Mouse (Mus musculus): ENCODE measurements around the gene Apbb2. TPM values are rescaled to one million over a fixed set of nuclear protein-coding genes. Genes with fewer than 3 reads are reported as not detected.
A peak's percentile ranks its signal among the peaks of the same experiment; 100 is the strongest.

Apbb2 gene
- total RNA-seq, 2 experiments from 2014 or later = 53.4 to 57.1 TPM

DNA sequence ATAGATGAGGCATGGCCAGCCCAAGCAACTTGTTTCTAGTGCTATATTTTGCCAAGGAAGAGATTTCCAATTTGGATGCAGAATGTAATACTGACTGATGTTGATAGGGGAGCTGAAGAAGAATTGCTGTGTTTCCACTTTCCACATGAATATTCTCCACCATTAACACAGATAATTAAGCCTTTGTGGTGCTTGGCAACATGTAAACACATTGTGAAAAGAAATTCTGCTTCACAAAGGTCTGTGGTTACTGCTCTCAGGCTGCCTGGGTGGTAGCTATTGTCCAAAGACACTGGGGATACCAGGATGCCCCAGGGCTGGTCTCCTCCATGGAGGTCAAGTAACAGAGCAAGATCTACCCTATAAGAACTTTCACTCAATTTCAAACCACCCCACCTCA is 190.5 kb downstream of the Apbb2 start:
- no peak for DNase-seq (ENCODE audit: extremely low spot score in 1 of 2, low spot score in 1 of 2)

DNA sequence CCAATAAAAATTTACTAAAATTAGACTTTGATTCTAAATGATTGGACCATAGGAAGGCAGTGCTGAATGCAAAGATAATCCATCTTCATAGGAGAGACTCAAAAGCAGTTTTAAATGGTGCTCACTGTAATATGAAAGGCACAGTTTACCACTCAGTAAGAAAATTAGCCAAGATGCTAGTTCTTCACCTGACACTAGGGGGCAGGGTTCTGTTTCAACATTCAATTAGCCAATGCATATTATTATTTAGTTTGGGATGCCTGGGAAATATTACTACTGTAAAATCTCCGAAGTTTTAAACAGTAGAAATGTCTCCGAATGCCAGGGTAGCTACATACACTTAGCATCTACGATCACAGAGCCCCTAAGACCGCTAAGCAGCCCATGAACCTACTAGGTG is 194.7 kb downstream of the Apbb2 start:
- peak in 1 of 2 experiments; percentile 47 for DNase-seq (ENCODE audit: extremely low spot score in 1 of 2, low spot score in 1 of 2)

DNA sequence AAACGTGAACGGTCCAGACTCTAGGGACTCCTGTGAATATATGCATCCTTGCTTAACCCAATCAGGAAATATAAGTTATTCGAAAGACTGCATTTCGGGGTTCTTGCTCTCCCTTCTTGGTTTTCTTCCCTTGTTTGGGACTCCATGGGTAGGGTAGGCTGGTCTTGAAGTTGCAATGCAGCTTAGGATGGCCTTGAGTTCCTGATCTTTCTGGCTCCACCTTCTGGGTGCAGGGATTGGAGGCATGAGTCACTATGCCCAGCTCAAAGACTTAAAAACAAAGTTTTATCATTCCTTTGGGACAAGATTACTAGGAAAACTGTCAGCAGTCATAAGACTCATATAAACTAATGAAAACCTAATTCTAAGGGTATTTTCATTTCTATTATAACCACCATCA is 195.1 kb downstream of the Apbb2 start:
- no peak for DNase-seq (ENCODE audit: extremely low spot score in 1 of 2, low spot score in 1 of 2)

DNA sequence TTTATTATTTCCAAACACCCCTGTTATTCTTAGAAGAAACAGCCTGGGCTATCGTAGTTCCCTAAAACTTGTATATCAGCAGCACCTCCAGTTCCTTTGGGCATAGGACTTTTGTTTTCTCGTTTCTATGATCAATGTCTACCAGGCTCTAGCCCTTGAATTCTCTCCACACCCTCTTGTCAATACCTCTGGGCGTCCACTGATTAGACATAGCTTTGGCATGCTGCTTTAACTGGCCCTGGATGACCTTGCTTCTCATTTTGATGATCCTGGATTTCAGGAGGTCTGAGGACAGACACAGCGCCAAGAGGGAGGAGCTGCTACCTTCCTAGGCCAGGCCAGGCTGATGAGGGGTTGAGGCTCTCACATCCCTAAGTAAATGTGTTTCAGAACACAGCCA is 196.6 kb downstream of the Apbb2 start:
- no peak for DNase-seq (ENCODE audit: extremely low spot score in 1 of 2, low spot score in 1 of 2)

DNA sequence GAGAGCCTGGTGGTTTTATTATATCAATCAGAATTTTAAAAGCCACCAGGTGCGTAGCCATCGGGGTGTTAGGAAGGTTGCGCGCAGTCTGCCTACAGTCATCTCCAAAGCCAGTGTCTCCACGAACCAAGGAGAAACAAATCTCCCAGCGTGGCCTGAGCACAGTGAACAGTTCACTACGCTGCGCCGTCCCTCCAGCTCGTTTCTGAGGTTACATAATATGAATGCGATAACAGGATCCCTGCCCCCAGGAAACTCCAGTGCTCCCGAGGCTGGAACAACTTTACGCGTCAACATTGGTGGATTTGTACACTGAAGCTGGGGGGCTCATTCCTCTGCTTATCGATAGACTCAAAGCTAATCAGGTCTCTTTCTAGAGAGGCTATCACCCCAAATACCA is 197.4 kb downstream of the Apbb2 start:
- DNase-seq (ENCODE audit: extremely low spot score in 1 of 2, low spot score in 1 of 2) = no peak

DNA sequence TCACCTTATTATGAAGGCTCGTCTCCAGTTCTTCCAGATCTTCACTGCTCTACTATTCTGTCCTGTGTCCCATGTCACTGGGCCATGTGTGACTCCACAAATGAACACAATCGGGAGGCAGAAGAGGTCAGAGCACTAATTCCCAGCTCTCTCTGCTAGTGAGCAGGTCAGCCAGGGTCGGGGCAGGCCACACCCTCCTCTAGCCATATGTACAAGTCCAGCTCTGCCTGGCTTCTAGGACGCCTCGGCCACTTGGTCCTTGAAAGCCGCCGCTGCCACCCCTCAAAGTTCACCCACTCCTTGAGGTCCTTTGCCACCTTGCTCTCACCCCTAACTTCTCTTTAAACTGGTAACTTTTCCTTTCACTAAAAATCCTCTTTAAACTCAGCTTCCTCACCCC is 198.6 kb downstream of the Apbb2 start:
- DNase-seq (ENCODE audit: extremely low spot score in 1 of 2, low spot score in 1 of 2) = no peak

DNA sequence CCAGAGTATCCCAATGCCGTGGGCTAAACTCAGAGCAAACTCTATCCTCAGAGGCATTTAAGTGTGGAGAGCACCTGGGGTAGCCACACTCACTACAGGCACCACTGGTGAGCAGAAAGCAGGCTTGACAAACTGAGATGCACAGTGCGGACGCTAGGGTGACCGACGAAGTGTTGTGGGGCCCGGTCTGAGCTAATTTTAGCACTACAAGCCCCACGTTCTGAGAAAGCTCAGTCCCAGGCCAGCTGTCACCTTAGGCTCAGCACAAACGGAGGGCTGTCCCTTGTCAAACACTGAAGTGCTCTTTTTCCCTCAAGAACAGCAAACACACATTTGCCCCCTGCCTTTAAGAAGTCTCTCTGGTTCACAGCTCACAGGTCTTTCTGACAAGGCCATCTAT is 201.3 kb downstream of the Apbb2 start:
- no peak for DNase-seq (ENCODE audit: extremely low spot score in 1 of 2, low spot score in 1 of 2)

DNA sequence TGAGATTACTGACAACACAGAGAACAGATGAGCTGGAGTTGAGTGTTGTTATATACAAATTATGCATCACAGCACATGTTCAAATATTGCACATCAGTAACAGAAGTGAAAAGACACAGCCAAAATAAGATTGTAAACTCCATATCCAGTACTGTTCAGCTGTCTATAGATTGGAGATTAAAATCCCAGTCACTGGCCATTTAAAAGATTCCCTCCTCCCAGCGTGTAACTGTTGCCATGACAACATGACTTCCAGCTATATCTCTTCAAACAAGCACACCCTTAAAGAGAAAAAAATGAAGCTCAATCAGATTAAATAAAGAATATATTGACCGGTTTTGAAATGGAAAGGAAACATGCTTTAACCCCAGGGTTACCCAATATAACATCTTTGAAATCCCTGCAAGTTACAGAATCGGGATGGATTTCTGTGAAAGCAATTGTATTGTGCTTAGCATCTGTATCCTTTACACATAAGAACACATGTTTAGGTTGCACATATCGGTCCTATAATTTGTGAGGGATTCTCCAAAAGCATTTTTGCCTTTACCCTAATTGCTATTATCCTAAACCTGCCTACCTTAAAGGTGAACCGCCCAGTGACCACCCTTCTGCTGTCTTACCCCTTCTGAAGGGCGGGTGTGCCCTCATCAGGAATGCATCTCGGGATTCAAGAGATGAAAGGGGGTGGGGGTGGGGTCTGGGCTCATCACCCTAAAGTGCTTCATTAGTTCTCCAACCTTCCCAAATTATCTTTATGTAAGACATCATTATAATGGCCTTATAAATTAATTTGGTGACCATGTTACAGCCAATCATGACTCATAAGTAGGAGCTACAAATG is 202.7 kb downstream of the Apbb2 start:
- DNase-seq (ENCODE audit: extremely low spot score in 1 of 2, low spot score in 1 of 2) = no peak

DNA sequence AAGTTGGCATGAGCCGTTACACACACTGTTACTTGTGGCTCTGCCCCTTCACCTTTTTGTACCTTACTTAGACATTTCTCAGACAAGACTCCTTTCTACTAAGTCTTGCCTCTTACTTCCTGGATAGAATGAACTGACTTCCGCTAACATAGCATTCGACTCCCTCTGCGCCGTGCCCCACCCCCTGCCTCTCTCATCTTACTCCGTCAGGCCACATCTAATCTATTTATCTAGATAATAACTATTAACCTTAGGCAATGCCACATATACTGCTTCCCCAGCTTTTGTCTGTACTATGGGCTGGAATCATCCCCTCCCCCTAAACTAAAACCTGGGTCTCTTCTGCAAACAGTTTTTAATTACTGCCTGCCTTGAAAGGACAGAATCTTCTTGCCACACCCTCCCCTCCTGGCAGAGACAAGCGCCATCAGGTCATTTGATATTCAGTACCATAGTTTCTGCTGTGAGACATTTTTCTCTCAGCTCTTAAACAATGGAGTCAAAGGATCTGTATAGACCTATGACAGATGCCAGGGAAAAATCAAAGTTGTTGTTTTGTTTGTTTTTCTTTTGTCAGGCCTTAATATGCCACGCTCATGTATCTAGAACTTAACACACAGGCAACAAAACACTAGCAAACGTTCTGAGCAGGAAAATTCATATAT is 203.4 kb downstream of the Apbb2 start:
- no peak for DNase-seq (ENCODE audit: extremely low spot score in 1 of 2, low spot score in 1 of 2)

DNA sequence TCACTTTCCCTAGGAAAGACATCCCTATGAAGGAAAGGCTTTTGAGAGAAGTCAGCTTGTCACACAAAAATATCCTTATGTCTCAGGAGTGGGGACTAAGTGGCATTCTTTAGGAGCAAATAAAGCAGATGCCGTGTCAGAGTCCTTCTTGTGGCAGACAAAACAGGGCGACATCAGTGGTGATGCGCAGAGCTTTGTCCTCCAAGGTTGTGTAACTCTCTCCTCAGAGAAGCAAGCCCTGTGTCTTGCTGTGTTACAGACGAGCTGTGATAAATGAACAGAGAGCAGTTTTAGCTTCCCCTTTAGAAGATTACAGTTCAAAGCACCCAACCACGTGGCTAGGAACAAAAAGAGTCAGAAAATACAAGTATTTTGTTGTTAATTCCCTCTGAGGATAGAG is 205.2 kb downstream of the Apbb2 start:
- DNase-seq (ENCODE audit: extremely low spot score in 1 of 2, low spot score in 1 of 2) = no peak

DNA sequence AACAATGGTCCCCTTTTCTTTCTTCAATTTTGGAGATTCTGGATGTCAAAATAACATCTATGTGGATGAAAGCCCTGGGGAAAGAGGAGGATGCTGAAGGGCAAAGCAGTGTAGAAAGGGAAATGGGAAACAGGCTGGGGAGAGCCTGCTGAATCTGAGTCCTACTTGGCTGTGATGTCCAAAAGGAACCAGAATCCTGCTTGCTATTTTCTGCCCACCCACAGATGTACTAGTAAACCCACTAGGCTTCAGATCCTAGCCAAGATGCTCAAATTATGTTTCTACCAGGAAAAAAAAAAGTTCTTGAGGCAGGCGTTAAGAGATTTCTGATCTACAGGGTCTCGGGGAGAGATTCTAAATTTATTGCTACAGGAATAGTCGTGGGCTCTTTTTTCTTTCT is 205.8 kb downstream of the Apbb2 start:
- no peak for DNase-seq (ENCODE audit: extremely low spot score in 1 of 2, low spot score in 1 of 2)

DNA sequence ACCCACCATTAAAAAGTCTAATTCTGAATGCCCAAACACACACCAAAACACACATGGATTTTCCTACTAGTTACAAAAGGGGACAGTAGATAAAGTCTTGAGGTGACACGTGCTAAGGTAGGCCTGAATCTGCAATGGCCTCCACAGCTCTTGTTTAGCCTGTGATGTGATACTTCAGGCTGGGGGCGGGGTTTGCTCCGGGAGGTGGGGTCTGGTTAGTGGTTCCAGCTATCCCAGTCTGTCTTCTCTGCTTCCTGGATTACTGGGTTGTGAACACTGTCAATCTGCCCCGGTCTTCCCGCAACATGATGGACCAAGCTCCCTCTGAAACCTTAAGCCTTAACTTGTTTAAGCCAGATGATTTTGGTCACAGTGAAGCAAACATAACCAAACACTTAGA is 210.0 kb downstream of the Apbb2 start:
- no peak for DNase-seq (ENCODE audit: extremely low spot score in 1 of 2, low spot score in 1 of 2)

DNA sequence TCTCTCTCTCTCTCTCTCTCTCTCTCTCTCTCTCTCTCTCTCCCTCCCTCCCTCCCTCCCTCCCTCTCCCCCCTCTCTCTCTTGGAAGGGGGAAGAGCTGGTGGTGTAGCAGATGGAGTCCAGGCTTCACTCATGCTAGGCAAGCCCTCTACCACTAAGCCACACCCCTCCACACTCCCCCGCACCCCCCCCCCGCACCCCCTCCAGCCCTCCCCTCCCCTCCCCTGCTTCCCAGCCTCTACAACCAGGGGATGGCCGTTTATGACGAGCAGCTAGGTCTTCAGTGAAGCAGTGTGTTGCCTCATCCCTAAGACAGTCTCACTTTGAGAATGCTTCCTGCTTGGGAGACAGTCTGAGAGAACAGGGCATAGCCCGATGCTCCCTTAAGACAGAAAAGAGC is 210.6 kb downstream of the Apbb2 start:
- DNase-seq (ENCODE audit: extremely low spot score in 1 of 2, low spot score in 1 of 2) = no peak

DNA sequence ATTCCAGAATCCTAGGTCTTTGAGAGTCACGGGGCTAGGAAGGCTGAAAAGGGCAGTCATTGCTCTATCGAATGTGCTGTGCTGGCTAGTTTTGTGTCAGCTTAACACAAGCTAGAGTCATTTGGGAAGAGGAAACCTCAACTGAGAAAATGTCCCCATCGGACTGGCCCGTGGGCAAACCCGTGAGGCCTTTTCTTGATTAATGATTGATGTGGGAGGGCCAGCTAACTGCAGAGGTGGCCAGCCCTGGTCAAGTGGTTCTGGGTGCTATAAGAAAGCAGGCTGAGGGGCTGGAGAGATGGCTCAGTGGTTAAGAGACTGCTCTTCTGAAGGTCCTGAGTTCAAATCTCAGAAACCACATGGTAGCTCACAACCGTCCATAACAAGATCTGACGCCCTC is 212.2 kb downstream of the Apbb2 start:
- no peak for DNase-seq (ENCODE audit: extremely low spot score in 1 of 2, low spot score in 1 of 2)

DNA sequence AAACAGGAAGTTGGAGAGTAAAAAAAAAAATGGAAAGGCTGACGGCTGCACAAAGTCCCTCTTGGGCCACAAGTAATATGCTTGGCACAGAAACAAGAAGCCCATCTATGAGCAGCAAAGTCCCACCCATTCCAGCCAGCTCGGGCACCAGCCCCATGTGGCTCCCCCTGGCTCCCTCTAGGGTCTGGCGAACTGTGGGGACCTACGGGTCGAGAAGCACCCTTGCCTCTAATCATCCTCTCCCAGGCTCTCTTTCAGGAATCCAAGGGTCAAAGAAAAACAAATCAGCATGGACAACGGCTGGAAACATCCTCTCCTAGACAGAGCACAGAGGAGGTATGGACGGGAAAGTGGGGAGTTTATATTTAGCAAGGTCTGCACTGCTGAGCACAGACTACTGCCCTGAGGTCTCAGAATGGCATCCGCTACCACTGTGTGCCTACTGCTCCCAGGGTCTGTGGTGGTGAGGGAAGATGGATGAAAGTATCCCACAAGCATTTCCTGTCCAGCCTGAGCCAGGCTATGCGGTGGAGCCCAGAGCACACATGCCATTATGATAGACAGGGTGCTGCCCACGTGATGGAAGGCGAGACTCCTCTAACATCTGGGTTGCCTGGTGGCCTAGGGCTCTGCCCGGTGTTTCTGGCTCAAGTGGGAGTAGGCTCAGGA is 212.7 kb downstream of the Apbb2 start:
- DNase-seq (ENCODE audit: extremely low spot score in 1 of 2, low spot score in 1 of 2) = no peak

DNA sequence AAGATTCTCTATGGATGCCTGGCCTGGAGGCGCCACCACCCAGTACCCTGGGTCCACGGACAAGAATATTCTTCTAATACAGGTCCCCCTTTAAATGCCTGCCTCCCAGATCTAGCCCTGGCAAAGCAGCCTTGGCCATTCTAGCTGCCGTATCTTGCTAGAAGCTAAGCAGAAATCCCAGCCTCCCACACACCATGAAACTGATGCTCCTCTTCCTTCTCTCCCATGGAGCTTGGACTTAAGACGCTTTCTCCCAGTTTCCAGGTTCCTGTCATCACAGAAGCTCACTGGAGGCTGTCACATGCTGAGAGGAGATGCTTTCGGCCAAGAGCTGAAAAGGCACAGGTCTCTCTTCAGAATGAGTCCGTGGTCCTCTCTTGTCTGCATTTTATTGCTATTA is 213.3 kb downstream of the Apbb2 start:
- DNase-seq (ENCODE audit: extremely low spot score in 1 of 2, low spot score in 1 of 2) = no peak

DNA sequence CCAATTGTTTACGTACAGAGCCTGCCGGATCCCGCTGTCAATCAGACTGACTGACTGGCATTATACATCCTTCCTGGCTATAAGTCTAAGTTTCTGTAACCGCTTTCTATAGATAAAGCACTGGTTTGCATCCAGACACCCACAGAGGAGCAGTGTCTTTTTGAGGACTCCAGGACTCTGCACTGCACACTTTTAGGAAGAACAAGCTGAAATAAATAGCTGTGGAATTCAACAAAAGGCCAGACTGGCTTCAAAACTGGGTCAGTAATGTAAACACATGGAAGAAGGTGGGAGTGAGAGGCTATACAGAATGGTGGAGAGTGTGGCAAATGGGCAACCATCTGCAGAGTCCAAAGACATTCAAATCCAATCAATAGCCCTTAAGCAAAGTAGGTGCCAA is 218.0 kb downstream of the Apbb2 start:
- DNase-seq (ENCODE audit: extremely low spot score in 1 of 2, low spot score in 1 of 2) = no peak

DNA sequence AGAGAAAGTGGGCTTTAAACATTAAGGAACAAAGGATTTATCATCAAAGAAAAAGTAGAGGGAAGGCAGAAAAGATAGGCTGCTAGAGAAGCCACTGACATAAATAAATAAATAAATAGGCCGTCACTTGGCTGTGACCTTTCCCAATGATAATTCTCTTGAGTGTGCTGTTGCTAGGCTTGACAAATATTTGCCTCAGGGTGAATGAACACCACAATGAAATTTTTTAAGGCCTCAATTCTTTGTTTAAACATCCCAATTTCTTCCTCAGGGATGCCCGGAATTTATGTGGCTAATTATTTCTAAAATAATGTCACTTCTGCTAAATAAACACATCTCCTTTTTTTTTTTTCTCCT is 219.3 kb downstream of the Apbb2 start:
- DNase-seq (ENCODE audit: extremely low spot score in 1 of 2, low spot score in 1 of 2) = no peak

DNA sequence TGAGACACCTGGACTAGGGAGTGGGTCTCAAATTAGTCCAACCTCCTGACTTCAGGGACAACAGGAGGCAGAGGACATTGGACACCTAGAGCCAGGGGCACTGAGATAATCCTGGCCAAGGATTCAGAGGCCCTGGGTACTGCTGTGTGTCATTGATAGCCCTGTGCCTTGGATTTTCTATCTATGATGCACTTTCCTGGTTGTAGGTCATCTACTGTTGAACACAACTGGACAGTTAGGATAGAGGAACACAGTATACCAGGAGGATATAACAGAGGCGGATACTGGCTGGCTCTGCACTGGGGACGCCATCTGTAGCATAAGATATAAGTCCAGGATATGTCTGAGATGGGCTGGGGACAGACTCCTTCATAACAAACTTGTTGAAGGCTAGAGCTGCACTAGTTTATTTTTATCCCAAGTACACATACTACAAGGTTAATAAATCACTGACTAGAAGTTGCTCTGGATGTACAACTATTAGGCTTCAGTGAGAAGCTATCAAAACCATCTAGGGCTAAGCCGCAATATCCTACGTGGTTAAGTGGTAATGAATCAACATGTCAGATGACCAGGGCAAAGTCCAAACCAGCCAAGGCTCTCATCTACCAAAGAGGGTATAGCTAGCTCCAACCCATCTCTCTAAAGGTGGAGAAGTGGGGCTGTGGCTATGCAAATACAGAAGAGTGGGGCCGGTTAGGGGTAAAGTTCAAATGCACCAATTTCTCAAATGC is 219.9 kb downstream of the Apbb2 start:
- DNase-seq (ENCODE audit: extremely low spot score in 1 of 2, low spot score in 1 of 2) = no peak

DNA sequence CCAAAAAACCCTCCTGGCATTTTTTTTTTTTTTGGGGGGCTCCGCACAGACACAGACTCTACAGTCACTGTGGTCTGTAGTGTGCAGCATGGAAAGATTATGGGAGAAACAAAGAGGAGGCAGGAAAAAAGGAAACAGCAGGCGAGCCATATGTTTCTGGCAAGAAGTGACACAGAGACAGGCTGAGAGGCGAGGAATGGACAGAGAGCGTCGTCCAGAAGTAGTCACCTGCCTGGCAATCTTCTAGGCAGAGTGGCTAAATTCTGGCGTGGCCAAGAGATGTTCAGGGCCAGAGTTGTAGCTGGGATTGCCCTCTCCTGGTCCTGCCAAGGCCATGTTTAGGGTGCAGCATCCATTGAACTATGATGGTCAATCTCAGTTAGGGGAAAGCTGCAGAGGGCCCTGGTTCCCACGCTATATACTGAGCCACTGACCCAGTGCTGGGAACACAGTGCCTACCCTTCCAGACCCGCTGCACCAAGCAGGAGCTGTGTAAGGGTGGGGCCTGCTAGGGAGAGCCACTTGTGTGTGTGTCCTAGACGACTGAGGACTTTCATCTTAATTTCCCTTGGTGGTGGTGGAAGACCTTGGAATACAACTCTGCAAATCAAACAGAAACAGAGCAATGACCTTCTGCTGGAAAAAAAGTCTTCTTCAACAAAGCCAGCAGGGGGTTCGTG is 224.7 kb downstream of the Apbb2 start:
- DNase-seq (ENCODE audit: extremely low spot score in 1 of 2, low spot score in 1 of 2) = no peak

Data from layer of hippocampus, postnatal 25 days (tissue).